Mouse (Mus musculus): Measurements from ENCODE around the gene Foxn3. TPM values are rescaled to one million over a fixed set of nuclear protein-coding genes. Genes with fewer than 3 reads are reported as not detected.

Foxn3 gene
- total and polyA plus RNA-seq, 2 experiments from 2014 or later = 50.4 to 69.0 TPM

DNA sequence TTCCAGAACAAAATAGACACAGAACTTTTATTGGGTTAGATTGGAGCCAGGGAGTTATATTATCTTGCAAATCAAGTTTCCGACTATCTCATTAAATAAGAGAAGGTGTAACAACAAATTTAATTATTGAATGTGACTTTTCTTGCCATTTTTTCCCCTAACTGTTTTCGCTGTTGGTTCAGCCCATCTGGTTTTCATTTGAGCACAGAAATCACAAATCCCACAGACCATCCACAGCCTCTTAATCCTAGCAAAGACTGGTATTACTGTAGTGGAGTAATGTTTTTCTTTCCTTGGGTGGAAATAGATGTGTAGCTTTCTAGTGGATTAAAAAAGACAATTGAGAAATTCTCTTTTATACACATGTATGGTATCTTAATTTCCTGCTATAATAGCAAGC lies 40.0 kb upstream of the Foxn3 start:
- no peaks in the 10 kb centered on the region for H3K27me3 ChIP-seq (ENCODE audit: insufficient read depth, low read length)
- H3K27ac ChIP-seq = no peak overlapping the region
- H3K36me3 ChIP-seq (ENCODE audit: insufficient read depth, low read length) = no peaks in the 10 kb centered on the region
- no peak overlapping the region for H3K4me3 ChIP-seq (ENCODE audit: low read length)
- no peak overlapping the region for H3K9ac ChIP-seq (replicated peaks; ENCODE audit: low read length)
- WGBS = 87% methylated on average over 2 of the region's 2 CpGs
- no peak overlapping the region for H3K4me2 ChIP-seq (ENCODE audit: low read depth, low read length)
- no peaks in the 10 kb centered on the region for H3K4me1 ChIP-seq (ENCODE audit: insufficient read depth, low read length)
- TF ChIP-seq CTCF (IDR thresholded peaks at IDR 0.05; ENCODE audit: low read depth) = no peak
- no peaks in the 10 kb centered on the region for H3K9me3 ChIP-seq (ENCODE audit: low read length)
- DNase-seq (ENCODE audit: low spot score) (no peak), ATAC-seq (no peak)

DNA sequence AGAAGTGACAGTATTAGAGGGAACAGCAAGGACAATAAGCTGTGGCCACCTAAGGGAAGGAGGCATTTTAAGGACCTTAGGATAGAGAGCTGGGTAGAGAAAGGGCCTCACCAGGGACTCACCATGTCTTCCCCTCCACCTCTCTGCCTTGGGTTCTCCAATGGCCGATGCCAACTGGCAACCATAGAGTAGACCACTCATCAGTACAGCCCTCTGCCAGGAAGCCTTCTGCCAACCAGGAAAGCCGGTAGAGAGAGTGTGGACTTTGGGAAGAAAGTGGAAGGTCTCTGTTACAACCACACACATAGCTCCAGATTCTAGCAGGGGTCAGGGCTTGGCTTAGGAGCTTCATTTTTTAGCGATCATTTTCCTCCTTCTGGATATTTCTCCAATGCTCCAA lies 38.5 kb upstream of the Foxn3 start:
- Histone ChIP-seq H3K9ac (replicated peaks; ENCODE audit: low read length) (no peak overlapping the region), H3K4me3 (ENCODE audit: low read length) (no peak overlapping the region), H3K4me2 (ENCODE audit: low read depth, low read length) (no peak overlapping the region), H3K4me1 (ENCODE audit: insufficient read depth, low read length) (no peaks in the 10 kb centered on the region), H3K27ac (no peak overlapping the region), H3K27me3 (ENCODE audit: insufficient read depth, low read length) (no peaks in the 10 kb centered on the region), H3K9me3 (ENCODE audit: low read length) (no peaks in the 10 kb centered on the region), H3K36me3 (ENCODE audit: insufficient read depth, low read length) (no peaks in the 10 kb centered on the region)
- no peak for DNase-seq (ENCODE audit: low spot score)
- WGBS = 97% methylated on average over 3 of the region's 3 CpGs
- TF ChIP-seq CTCF (IDR thresholded peaks at IDR 0.05; ENCODE audit: low read depth) = no peak
- no peak for ATAC-seq

DNA sequence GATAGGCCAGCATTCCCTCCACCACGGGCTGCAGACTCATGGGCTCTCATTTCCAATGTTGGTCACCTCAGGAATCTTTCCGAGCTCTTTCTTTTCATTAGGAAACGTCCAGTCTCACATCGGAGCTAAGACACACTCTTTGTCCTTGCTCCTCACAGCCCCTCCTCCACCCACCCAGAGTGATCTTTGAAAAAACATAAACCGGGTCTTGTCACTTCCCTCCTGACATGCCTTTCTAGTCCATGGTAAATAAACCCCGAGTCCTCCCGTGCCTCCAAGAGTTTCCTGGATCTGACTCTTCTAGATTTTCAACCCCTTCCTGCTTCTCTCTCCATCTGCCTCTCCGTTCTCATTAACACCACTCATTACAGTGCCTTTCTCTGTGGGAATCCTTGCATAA lies 38.0 kb upstream of the Foxn3 start:
- H3K4me3 ChIP-seq (ENCODE audit: low read length) = no peak overlapping the region
- H3K4me2 ChIP-seq (ENCODE audit: low read depth, low read length) = 0 out of 2 replicates have a peak overlapping the region, but pooled peaks have one; percentile 11
- H3K36me3 ChIP-seq (ENCODE audit: insufficient read depth, low read length) = no peaks in the 10 kb centered on the region
- 49% methylated on average over 8 of the region's 8 CpGs for WGBS
- ATAC-seq = no peak
- H3K9me3 ChIP-seq (ENCODE audit: low read length) = no peaks in the 10 kb centered on the region
- no peaks in the 10 kb centered on the region for H3K27me3 ChIP-seq (ENCODE audit: insufficient read depth, low read length)
- no peaks in the 10 kb centered on the region for H3K4me1 ChIP-seq (ENCODE audit: insufficient read depth, low read length)
- no peak for TF ChIP-seq CTCF (IDR thresholded peaks at IDR 0.05; ENCODE audit: low read depth)
- no peak overlapping the region for H3K27ac ChIP-seq
- no peak overlapping the region for H3K9ac ChIP-seq (replicated peaks; ENCODE audit: low read length)
- DNase-seq (ENCODE audit: low spot score) = no peak

DNA sequence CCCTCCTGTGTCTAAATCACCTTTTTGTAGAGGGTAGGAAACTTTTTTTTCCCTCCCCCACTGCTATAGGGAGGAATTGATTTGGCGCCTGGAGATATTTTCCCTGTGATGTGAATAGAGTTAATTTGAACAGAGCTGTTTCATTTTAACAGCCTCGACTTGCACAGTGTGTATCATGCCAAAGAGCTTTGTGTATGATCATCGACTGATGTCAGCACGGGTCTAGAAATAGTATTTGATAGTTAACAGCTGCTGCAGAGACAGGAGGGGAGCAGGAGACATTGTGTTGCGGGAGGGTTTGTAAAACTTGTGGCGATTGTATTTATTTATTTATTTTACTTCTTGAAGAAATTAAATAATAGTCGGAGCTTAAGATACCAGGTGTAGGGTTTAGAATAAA lies 36.2 kb upstream of the Foxn3 start:
- no peak for DNase-seq (ENCODE audit: low spot score)
- no peak for ATAC-seq
- Histone ChIP-seq H3K9me3 (ENCODE audit: low read length) (no peaks in the 10 kb centered on the region), H3K4me3 (ENCODE audit: low read length) (no peak overlapping the region), H3K9ac (replicated peaks; ENCODE audit: low read length) (no peak overlapping the region), H3K27ac (no peak overlapping the region), H3K4me2 (ENCODE audit: low read depth, low read length) (no peak overlapping the region), H3K4me1 (ENCODE audit: insufficient read depth, low read length) (no peaks in the 10 kb centered on the region), H3K27me3 (ENCODE audit: insufficient read depth, low read length) (no peaks in the 10 kb centered on the region), H3K36me3 (ENCODE audit: insufficient read depth, low read length) (no peaks in the 10 kb centered on the region)
- TF ChIP-seq CTCF (IDR thresholded peaks at IDR 0.05; ENCODE audit: low read depth) = no peak
- 53% methylated on average over 7 of the region's 7 CpGs for WGBS

DNA sequence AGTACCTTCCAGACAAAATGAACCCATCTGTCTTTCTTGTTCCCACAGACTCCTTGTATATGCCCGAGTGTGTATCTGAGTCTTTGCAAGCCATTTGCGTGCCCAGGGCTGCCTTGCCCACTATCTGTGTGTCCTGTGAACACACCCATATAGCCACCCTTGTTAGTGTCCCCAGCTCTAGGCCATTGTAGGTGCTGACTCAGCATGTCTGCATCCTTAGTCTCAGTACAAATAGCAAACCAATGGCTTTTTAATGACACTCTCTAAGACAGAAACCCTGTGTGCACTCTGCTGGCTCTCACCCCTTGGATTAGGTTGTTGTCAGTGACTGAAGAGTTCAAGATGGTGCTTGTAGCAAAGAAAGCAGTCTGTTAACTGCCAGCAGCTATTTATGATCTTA lies 33.0 kb upstream of the Foxn3 start:
- H3K27me3 ChIP-seq (ENCODE audit: insufficient read depth, low read length) = no peaks in the 10 kb centered on the region
- no peak for ATAC-seq
- H3K4me3 ChIP-seq (ENCODE audit: low read length) = no peak overlapping the region
- no peak for TF ChIP-seq CTCF (IDR thresholded peaks at IDR 0.05; ENCODE audit: low read depth)
- no peak overlapping the region for H3K9ac ChIP-seq (replicated peaks; ENCODE audit: low read length)
- H3K27ac ChIP-seq = no peak overlapping the region
- no peaks in the 10 kb centered on the region for H3K9me3 ChIP-seq (ENCODE audit: low read length)
- no peak for DNase-seq (ENCODE audit: low spot score)
- no peak overlapping the region for H3K4me2 ChIP-seq (ENCODE audit: low read depth, low read length)
- no peaks in the 10 kb centered on the region for H3K36me3 ChIP-seq (ENCODE audit: insufficient read depth, low read length)
- no peaks in the 10 kb centered on the region for H3K4me1 ChIP-seq (ENCODE audit: insufficient read depth, low read length)
- 91% methylated on average over 2 of the region's 2 CpGs for WGBS

DNA sequence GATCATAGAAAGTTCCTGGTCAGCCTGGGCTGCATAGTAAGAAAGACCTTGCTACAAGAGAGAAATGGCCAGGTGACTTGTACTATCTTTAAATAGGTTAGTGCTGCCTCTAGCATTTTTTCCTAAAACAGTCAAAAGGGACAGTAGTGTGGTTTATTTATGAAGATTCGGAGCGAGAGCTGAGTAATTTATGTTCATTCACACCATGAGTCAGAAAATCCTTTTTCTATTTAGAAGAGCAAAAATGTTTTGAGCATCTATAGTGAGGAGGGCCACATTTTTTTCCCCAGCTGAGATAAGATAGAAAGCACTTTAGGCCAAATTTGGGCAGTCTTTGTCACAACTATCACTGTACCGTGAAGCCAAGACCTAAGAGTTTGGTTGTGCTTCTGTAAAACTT lies 24.0 kb upstream of the Foxn3 start:
- no peak for DNase-seq (ENCODE audit: low spot score)
- no peak for TF ChIP-seq CTCF (IDR thresholded peaks at IDR 0.05; ENCODE audit: low read depth)
- Histone ChIP-seq H3K27me3 (ENCODE audit: insufficient read depth, low read length) (no peaks in the 10 kb centered on the region), H3K4me2 (ENCODE audit: low read depth, low read length) (no peak overlapping the region), H3K4me1 (ENCODE audit: insufficient read depth, low read length) (no peaks in the 10 kb centered on the region), H3K36me3 (ENCODE audit: insufficient read depth, low read length) (no peaks in the 10 kb centered on the region), H3K9ac (replicated peaks; ENCODE audit: low read length) (no peak overlapping the region), H3K4me3 (ENCODE audit: low read length) (no peak overlapping the region), H3K27ac (no peak overlapping the region), H3K9me3 (ENCODE audit: low read length) (no peaks in the 10 kb centered on the region)
- no peak for ATAC-seq
- WGBS = 90% methylated on average over 3 of the region's 3 CpGs

DNA sequence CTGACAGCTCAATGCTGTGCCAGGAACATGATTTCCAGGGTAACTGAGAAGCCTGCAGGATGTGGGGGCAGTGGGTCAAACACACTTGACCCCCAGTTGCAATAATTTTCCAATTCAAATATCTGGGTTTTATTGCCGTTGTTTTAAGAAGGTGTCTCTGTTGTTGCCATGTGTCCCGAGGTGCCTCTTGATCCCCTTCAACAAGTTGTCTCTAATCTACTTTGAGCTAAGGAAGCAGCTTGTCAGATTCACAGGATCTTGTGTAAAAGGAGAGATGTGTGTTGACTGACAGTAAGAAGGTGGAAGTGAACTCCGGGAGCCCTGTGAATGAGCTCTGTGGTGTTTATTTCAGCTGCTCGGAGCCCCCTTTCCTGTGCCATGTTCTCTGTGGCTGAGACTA lies 16.6 kb upstream of the Foxn3 start:
- Histone ChIP-seq H3K4me1 (ENCODE audit: insufficient read depth, low read length) (no peaks in the 10 kb centered on the region), H3K9ac (replicated peaks; ENCODE audit: low read length) (no peak overlapping the region), H3K27me3 (ENCODE audit: insufficient read depth, low read length) (no peaks in the 10 kb centered on the region), H3K36me3 (ENCODE audit: insufficient read depth, low read length) (no peaks in the 10 kb centered on the region), H3K4me2 (ENCODE audit: low read depth, low read length) (no peak overlapping the region), H3K27ac (no peak overlapping the region), H3K4me3 (ENCODE audit: low read length) (no peak overlapping the region), H3K9me3 (ENCODE audit: low read length) (no peaks in the 10 kb centered on the region)
- ATAC-seq (no peak), DNase-seq (ENCODE audit: low spot score) (no peak)
- no peak for TF ChIP-seq CTCF (IDR thresholded peaks at IDR 0.05; ENCODE audit: low read depth)
- WGBS = 80% methylated on average over 4 of the region's 4 CpGs
